Mouse (Mus musculus) liver, postnatal 0 days (tissue): ENCODE data around the gene Phf24. TPM values are rescaled to one million over a fixed set of nuclear protein-coding genes. Genes with fewer than 3 reads are reported as not detected.

ENCODE experiments used
- ATAC-seq: fragments of 200-750 bp; cut with Nextera tagmentation; 2 replicates; pipeline ENCODE4 v1.8.0; 2017; ENCODE audit warnings: mild to moderate bottlenecking, moderate library complexity
- DNase-seq: peaks from one replicate; pipeline ENCODE4 v3.0.0-alpha.2; 2016
- H3K27ac ChIP-seq: fragments of 300-500 bp; sonication (generic); 2 replicates; pipeline ENCODE4 v1.5.1; 2014; ENCODE audit warnings: antibody characterized with exemption, moderate library complexity, mild to moderate bottlenecking, low read depth
- H3K27me3 ChIP-seq: fragments of 300-500 bp; sonication (generic); 2 replicates; pipeline ENCODE4 v1.6.1; 2014; ENCODE audit warnings: low read length, control low read depth, mixed read lengths; ENCODE audit not compliant: insufficient read depth
- H3K36me3 ChIP-seq: fragments of 300-500 bp; sonication (generic); replicated peaks from 2 replicates; pipeline ENCODE4 v1.6.1; 2014; ENCODE audit warnings: mild to moderate bottlenecking, control low read depth, low read length, moderate library complexity, mixed read lengths; ENCODE audit not compliant: insufficient read depth
- H3K4me1 ChIP-seq: fragments of 300-500 bp; sonication (generic); 2 replicates; pipeline ENCODE4 v1.6.1; 2014; ENCODE audit warnings: antibody characterized with exemption, mild to moderate bottlenecking, control low read depth; ENCODE audit not compliant: insufficient read depth
- H3K4me2 ChIP-seq: fragments of 300-500 bp; sonication (generic); 2 replicates; pipeline ENCODE4 v1.6.1; 2014; ENCODE audit warnings: low read depth, mild to moderate bottlenecking, low read length, moderate library complexity, mixed read lengths
- H3K4me3 ChIP-seq: fragments of 300-500 bp; sonication (generic); 2 replicates; pipeline ENCODE4 v1.5.1; 2014; ENCODE audit warnings: low read depth, low read length
- H3K9ac ChIP-seq: fragments of 300-500 bp; sonication (generic); replicated peaks from 2 replicates; pipeline ENCODE4 v1.6.1; 2014; ENCODE audit warnings: mild to moderate bottlenecking, moderate library complexity
- H3K9me3 ChIP-seq: fragments of 300-500 bp; sonication (generic); 2 replicates; pipeline ENCODE4 v1.6.1; 2016; ENCODE audit warnings: mild to moderate bottlenecking, control low read depth, low read length, mixed read lengths
- CTCF ChIP-seq: sonication (generic); IDR thresholded peaks from 2 replicates; pipeline ENCODE4 v1.5.1; 2016; ENCODE audit warnings: antibody characterized with exemption, low read depth
- EP300 ChIP-seq: IDR thresholded peaks from 2 replicates; pipeline ENCODE4 v1.6.1; 2016; ENCODE audit warnings: antibody characterized with exemption, low read depth, mild to moderate bottlenecking
- WGBS: fragments of 180-500 bp; shearing (Covaris S2); extraction: QIAGEN DNeasy Blood & Tissue Kit; methylation state at CpG from one replicate; pipeline ENCODE4 v1.1.7; 2014; ENCODE audit not compliant: insufficient replicate concordance; 5-methylcytosine and 5-hydroxymethylcytosine counted together
- polyA plus RNA-seq: library from polyadenylated mRNA; unstranded; fragments of >200 nt; fragmentation: Nextera tagmentation; extraction: Ambion mirVana; gene quantifications from 2 replicates; pipeline ENCODE4 v1.2.1, GENCODE M21; 2015

The Phf24 gene
- polyA plus RNA-seq, 1 experiment from 2014 or later, result 0.12 TPM

DNA sequence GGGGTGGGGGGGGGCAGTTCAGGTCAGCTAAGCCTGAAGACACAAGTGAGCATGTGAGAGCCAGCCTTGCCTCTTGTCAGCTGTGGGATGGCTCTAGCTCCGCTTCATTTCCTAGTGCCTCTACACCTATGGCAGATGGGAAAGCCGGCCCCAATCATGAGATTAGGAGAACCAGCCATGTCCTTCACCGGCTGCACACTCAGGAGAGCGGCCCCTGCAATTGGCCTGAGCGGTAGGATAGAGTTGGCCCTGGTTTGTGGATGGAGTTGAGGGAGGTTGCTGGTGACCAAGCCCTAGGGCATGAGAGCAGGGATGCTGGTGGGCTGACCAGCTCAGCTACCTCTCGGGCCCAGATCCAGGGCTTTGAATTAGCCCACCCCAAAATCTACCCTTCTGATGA lies 27.7 kb upstream of the Phf24 start:
- Histone ChIP-seq H3K36me3 (no peaks in the 10 kb centered on the region), H3K9ac (no peak overlapping the region), H3K4me3 (no peak overlapping the region), H3K9me3 (no peaks in the 10 kb centered on the region), H3K4me1 (no peaks in the 10 kb centered on the region), H3K27me3 (no peaks in the 10 kb centered on the region), H3K27ac (no peak overlapping the region), H3K4me2 (no peak overlapping the region)
- TF ChIP-seq CTCF, result no peak
- TF ChIP-seq EP300, result no peak
- ATAC-seq, result no peak
- 85% methylated on average over 6 of the region's 6 CpGs for WGBS
- no peak for DNase-seq

DNA sequence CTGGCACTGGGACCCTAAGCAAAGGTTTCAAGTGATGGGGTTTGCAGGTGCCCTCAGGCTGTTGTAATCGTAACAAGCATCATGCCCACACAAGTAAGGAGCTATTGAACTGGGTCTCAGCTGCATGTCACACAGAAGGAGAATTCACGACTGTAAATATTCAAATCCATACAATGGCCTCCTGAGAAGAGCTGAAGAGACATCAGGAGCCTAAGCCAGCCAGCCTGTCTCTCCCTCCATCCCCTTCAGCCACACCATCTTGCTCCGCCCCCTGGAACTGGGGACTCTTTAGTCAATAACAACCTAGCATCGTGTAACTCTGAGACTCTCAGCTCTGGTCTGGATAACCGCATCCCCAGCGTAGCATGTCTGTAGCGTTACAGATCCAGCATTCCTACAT lies 25.3 kb upstream of the Phf24 start:
- H3K9me3 ChIP-seq, result no peaks in the 10 kb centered on the region
- H3K9ac ChIP-seq, result no peak overlapping the region
- no peak for ATAC-seq
- no peak for TF ChIP-seq EP300
- TF ChIP-seq CTCF, result no peak
- no peaks in the 10 kb centered on the region for H3K36me3 ChIP-seq
- H3K27ac ChIP-seq, result no peak overlapping the region
- DNase-seq, result no peak
- no peak overlapping the region for H3K4me2 ChIP-seq
- H3K4me1 ChIP-seq, result no peaks in the 10 kb centered on the region
- H3K27me3 ChIP-seq, result no peaks in the 10 kb centered on the region
- no peak overlapping the region for H3K4me3 ChIP-seq
- WGBS, result 65% methylated on average over 7 of the region's 7 CpGs

DNA sequence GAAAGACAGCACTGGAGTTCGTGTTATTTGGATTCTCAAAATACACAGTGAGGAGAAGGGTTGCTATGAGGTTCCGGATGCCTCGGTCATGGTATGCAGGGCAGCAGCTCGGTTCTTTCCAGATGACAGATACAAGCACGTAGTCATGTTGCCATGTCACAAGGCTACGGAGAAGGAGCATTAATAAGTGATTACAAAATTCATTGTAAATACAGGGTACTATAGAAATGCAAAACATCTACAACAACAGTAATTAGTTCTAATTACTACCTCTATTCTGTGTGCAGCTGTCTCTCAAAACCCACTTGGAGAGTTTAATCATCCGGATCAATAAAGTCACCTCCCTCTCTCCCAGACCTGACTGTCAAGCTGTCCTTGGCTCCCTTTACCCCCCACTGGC lies 21.3 kb upstream of the Phf24 start:
- no peak for DNase-seq
- 79% methylated on average over 7 of the region's 7 CpGs for WGBS

DNA sequence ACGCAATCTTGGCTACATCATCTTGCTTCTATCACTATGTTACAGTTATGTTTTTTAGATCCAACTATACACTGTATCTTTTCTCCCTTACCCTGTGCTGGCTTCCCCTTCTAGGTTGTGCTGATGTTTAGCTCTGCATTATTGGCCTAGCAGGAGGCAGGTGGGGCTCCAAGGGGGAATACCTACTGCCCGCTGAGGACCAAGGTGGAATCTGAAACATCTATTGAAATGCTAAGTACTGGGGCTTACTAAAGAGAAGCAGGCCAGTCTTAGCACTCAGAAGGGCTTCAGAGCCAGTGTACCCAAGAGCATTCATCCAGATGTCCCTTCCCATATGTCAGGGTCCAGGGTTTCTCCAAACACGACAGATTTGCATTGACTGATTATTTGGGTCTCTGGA lies 17.5 kb upstream of the Phf24 start:
- no peak overlapping the region for H3K9ac ChIP-seq
- no peaks in the 10 kb centered on the region for H3K27me3 ChIP-seq
- H3K9me3 ChIP-seq, result no peaks in the 10 kb centered on the region
- H3K4me2 ChIP-seq, result no peak overlapping the region
- no peak for TF ChIP-seq EP300
- no peak for TF ChIP-seq CTCF
- no peak for DNase-seq
- H3K4me3 ChIP-seq, result no peak overlapping the region
- ATAC-seq, result no peak
- H3K4me1 ChIP-seq, result no peaks in the 10 kb centered on the region
- no peak overlapping the region for H3K27ac ChIP-seq
- H3K36me3 ChIP-seq, result no peaks in the 10 kb centered on the region
- WGBS, result 48% methylated on average over 3 of the region's 3 CpGs

More for the DNA sequence above, 21.3 kb upstream of the Phf24 start:
- no peaks in the 10 kb centered on the region for H3K36me3 ChIP-seq
- H3K4me1 ChIP-seq, result no peaks in the 10 kb centered on the region
- H3K9ac ChIP-seq, result no peak overlapping the region
- no peak for ATAC-seq
- H3K9me3 ChIP-seq, result no peaks in the 10 kb centered on the region
- H3K4me2 ChIP-seq, result no peak overlapping the region
- no peak overlapping the region for H3K4me3 ChIP-seq
- no peak overlapping the region for H3K27ac ChIP-seq
- TF ChIP-seq CTCF, result no peak
- TF ChIP-seq EP300, result no peak
- no peaks in the 10 kb centered on the region for H3K27me3 ChIP-seq

DNA sequence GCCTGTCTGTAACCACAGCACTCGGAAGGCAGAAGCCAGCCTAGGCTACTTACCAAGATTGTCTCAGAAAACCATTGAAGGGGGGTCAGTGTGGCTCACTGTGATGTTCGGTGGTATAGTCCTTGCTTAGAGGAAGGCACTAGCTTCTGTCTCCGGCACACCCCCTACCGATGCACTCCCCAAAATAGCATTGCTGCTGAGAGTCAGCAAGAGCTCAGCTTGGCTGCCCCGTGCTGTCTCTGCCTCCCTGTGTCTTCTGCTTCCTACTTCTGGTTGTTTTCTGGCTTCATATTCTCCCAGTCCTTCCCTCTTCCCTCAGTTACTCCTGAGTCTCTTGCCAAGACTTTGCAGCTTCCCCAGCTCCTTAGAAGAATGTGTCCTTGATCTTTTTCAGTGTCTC lies 15.6 kb upstream of the Phf24 start:
- no peak overlapping the region for H3K4me2 ChIP-seq
- no peak overlapping the region for H3K27ac ChIP-seq
- H3K4me3 ChIP-seq, result no peak overlapping the region
- TF ChIP-seq CTCF (no peak), EP300 (no peak)
- H3K36me3 ChIP-seq, result no peaks in the 10 kb centered on the region
- H3K9me3 ChIP-seq, result no peaks in the 10 kb centered on the region
- H3K27me3 ChIP-seq, result no peaks in the 10 kb centered on the region
- no peak for DNase-seq
- 49% methylated on average over 5 of the region's 5 CpGs for WGBS
- no peak for ATAC-seq
- H3K4me1 ChIP-seq, result no peaks in the 10 kb centered on the region
- no peak overlapping the region for H3K9ac ChIP-seq

DNA sequence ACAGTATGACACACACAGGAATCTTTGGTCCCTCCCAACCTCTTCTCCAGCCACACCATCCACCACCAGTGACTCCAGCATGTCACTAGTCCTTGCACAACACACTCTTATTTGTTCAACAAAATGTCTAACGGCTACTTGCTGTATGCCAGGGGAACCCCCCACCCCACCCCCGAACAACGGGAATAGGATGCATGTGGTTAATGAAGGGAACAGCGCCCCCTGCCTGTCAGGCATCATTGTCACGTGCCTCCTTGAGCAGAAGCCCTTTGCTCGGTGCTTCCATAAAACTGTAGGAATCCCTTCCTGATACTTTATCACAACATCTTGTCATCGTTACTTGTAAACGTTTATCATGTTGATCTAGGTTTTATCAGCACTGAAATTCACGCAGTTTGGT lies 14.3 kb upstream of the Phf24 start:
- no peak for ATAC-seq
- no peak for TF ChIP-seq EP300
- peak; percentile 84 for TF ChIP-seq CTCF
- no peak overlapping the region for H3K4me2 ChIP-seq
- 40% methylated on average over 9 of the region's 9 CpGs for WGBS
- no peaks in the 10 kb centered on the region for H3K4me1 ChIP-seq
- no peaks in the 10 kb centered on the region for H3K36me3 ChIP-seq
- no peaks in the 10 kb centered on the region for H3K9me3 ChIP-seq
- no peak overlapping the region for H3K9ac ChIP-seq
- no peak overlapping the region for H3K27ac ChIP-seq
- H3K4me3 ChIP-seq, result no peak overlapping the region
- no peaks in the 10 kb centered on the region for H3K27me3 ChIP-seq
- peak; percentile 73 for DNase-seq

DNA sequence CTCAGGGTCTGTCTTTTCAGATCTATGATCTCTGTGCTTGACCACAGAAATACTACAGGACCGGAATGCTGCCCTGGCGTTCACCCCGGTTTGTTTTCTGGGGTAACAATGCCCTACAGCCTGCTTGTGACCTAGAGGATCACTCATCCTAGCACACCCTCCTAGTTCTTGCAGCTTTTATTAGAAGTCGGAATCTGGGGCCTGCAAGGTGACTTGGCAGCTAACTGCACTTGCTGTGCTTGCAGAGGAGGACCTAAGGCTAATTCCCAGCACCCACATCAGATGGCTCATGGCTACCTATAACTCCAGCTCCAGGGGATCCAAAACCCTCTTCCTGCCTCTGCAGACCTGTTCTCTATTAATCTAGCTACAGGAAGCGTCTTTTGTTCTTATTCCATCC lies 13.7 kb upstream of the Phf24 start:
- Histone ChIP-seq H3K36me3 (no peaks in the 10 kb centered on the region), H3K4me3 (no peak overlapping the region), H3K4me1 (no peaks in the 10 kb centered on the region), H3K9me3 (no peaks in the 10 kb centered on the region), H3K9ac (no peak overlapping the region), H3K27me3 (no peaks in the 10 kb centered on the region), H3K27ac (no peak overlapping the region), H3K4me2 (no peak overlapping the region)
- 87% methylated on average over 5 of the region's 5 CpGs for WGBS
- no peak for TF ChIP-seq CTCF
- TF ChIP-seq EP300, result no peak
- ATAC-seq (no peak), DNase-seq (no peak)
